Mouse (Mus musculus) spleen, adult 2 months (tissue): ENCODE data around the gene Ldb2.

Experiments used
- CTCF ChIP-seq: fragments of 200-500 bp; IDR thresholded peaks from 2 replicates; pipeline ENCODE4 v1.5.1; 2011; ENCODE audit warnings: mild to moderate bottlenecking, inconsistent platforms; ENCODE audit not compliant: insufficient read depth, insufficient read length, insufficient replicate concordance; ENCODE audit errors: extremely low read depth
- POLR2A ChIP-seq: fragments of 200-500 bp; IDR thresholded peaks from 2 replicates; pipeline ENCODE4 v1.6.1; 2011; ENCODE audit warnings: low read depth, low read length, inconsistent platforms

DNA sequence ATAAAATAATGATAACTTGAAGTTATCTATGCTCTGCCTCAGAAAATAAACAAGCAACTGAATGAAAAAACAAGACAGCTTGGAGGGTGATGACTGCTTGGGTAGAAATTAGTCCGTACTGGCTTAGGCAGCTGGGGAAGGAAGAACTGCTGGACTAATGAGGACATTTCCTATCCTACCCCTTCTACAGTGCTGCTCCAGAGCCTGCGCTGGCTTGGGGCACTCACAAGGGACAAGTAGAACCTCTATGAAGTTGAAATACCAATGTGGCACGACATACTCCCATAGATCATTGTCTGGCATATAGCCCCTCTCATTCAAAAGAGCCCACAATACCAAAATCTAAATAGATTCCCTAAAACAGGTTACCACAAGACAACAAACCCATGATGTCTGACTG, 131.6 kb downstream of the Ldb2 start:
- no peak for TF ChIP-seq POLR2A
- TF ChIP-seq CTCF = no peak
